Mouse (Mus musculus) layer of hippocampus, adult 2 months (tissue): ENCODE measurements around the gene Creg1. TPM values are rescaled to one million over a fixed set of nuclear protein-coding genes. Genes with fewer than 3 reads are reported as not detected.

ENCODE experiments used
- DNase-seq, 2 experiments: peaks; one replicate each; pipeline ENCODE4 v3.0.0; 2022; ENCODE audit warnings: low spot score in 2 of 2
- H3K27ac ChIP-seq: fragments of 200-600 bp; 2 replicates; pipeline ENCODE4 v1.8.1; 2022
- H3K4me3 ChIP-seq: fragments of 200-600 bp; 2 replicates; pipeline ENCODE4 v1.8.1; 2022; ENCODE audit warnings: mild to moderate bottlenecking
- CTCF ChIP-seq: fragments of 200-600 bp; conservative IDR thresholded peaks from 2 replicates; pipeline ENCODE4 v1.8.1; 2022; ENCODE audit warnings: antibody characterized with exemption, mild to moderate bottlenecking, moderate library complexity
- long read RNA-seq, 2 experiments: library from polyadenylated mRNA; stranded (forward); transcript quantifications; one replicate each; pipeline ENCODE4 v2.0.0; 2021; ENCODE audit warnings: borderline mapping rate in 2 of 2
- total RNA-seq, 2 experiments: library from RNA; stranded (reverse); gene quantifications; 2 replicates each; pipeline ENCODE4 v1.2.3; 2021

The Creg1 gene
- total RNA-seq: 10 to 100 TPM; 23.8 to 26.4 TPM
- long read RNA-seq, experiment 1, transcript Creg1-202 (4 exons, 2,163 nt): major isoform, 31 of 31 reads
- long read RNA-seq, experiment 1, partial matches to known transcripts: 0 of 31 reads
- long read RNA-seq, experiment 1, other reads (novel, unspliced or antisense): 0 of 31 reads
- long read RNA-seq, experiment 2, transcript Creg1-202 (4 exons, 2,163 nt): major isoform, 36 of 41 reads
- long read RNA-seq, experiment 2, partial matches to known transcripts: 1 of 41 reads
- long read RNA-seq, experiment 2, other reads (novel, unspliced or antisense): 4 of 41 reads

GRCm38 (mm10) chr1:165763635-165764372 is at the start of gene Creg1:
Gene Creg1, plus strand, starts transcription at chr1:165763746.
- peak; percentile 92 to 93 for DNase-seq
- peak within 1 kb of the TSS; percentile 91 for H3K4me3 ChIP-seq
- H3K27ac ChIP-seq: peak within 1 kb of the TSS; percentile 87
- TF ChIP-seq CTCF: no peak

DNA sequence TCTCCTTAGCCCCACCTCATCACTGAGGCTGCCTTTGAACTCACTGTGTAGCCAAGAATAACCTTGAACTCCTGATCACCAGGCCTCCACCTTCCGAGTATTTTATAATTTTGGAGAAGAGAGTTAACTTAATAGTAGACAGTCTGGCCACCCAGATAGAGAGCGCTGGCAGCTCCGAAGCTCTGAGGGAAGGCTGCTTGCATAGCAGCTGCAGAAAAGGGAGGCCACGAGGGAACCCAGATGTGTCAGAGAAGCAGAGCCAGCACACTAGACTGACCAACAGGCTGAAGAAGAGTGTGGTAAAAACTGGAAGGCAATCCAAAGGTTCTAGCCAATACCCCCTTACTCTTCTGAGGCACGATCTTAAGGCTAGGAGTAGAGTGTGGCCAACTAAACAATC is 49.7 kb upstream of the Creg1 start:
- DNase-seq: no peak
- no peak overlapping the region for H3K27ac ChIP-seq
- no peak overlapping the region for H3K4me3 ChIP-seq
- no peak for TF ChIP-seq CTCF

DNA sequence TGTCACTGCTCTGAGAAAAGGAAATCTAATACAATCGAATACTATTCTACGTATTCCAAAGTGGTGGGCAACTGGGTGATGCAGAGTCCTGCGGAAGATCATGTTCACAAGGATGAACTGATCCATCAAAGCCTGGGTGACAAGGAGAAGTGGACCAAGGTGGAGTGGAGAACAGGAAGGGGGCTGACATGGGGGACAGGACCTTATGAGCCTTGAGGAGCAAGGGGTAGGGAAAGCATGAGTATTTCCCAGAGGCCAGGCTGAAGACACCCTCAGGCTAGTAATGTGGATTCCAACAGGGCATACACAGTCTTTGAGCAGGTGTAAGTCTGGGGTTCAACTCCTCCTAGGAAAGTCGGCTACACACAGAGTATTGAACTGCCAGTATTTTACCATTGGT is 47.1 kb upstream of the Creg1 start:
- no peak for TF ChIP-seq CTCF
- H3K27ac ChIP-seq: no peak overlapping the region
- H3K4me3 ChIP-seq: no peak overlapping the region
- no peak for DNase-seq

DNA sequence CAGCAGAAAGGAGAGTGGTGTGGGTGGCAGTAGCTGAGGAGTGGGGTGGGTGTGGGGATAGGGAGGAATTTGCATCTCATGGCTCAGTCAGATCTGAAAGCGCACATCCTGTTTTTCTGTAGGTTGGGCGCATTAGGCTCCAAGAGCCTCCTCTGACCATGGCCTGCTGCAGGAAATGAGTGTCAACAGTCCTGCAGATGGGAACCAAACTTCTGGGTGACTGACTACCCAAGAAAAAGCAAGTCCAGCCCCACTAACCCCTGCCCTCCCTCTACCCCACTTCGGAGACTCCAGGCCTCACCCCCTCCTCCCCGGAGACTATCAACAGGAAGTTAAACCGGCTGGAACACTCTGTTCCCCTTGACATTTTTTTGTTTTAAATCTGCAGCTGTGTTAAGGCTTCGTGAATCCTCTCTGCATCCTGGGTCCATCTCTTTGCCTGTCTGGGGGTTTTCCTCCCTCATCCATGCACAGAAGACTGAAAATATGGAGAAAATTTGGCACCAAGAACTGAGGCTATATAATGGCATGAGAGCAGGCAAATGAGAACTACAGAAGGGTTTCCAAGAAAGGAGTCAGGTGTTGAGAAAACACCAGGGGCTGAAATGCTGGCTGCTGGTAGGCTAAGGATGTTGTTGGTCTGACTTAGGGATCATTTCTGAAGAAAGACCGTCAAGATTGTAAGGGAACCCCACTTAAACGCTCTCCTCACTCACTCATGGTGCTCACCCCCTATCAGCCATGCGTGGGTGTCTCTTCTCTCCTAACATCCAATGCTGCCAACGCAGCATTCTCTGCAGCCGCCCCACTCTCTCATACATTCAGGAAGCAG is 45.6 kb upstream of the Creg1 start:
- no peak overlapping the region; the same call in 1 of the 2 replicates for H3K4me3 ChIP-seq
- DNase-seq: no peak
- H3K27ac ChIP-seq: peak overlapping the region; percentile 65
- TF ChIP-seq CTCF: no peak

GRCm38 (mm10) chr1:165718543-165719105 is 44.9 kb upstream of the Creg1 start:
- Histone ChIP-seq H3K27ac (peak overlapping the region; percentile 65; the same call in 1 of the 2 replicates), H3K4me3 (no peak overlapping the region; the same call in 1 of the 2 replicates)
- TF ChIP-seq CTCF: no peak
- no peak for DNase-seq

- no peak for TF ChIP-seq CTCF
- H3K27ac ChIP-seq: no peak overlapping the region
- DNase-seq: no peak
- no peak overlapping the region for H3K4me3 ChIP-seq
These were observed 40.9 kb upstream of the Creg1 start for GRCm38 (mm10) chr1:165722531-165723123.

GRCm38 (mm10) chr1:165724219-165725033 is 39.1 kb upstream of the Creg1 start:
- Histone ChIP-seq H3K4me3 (no peak overlapping the region), H3K27ac (no peak overlapping the region)
- 0 out of 2 replicates have a peak, but pooled peaks have one; percentile 13 for TF ChIP-seq CTCF
- DNase-seq: no peak

GRCm38 (mm10) chr1:165725039-165725644 is 38.4 kb upstream of the Creg1 start:
- H3K4me3 ChIP-seq: no peak overlapping the region
- no peak for TF ChIP-seq CTCF
- no peak overlapping the region for H3K27ac ChIP-seq
- no peak for DNase-seq

DNA sequence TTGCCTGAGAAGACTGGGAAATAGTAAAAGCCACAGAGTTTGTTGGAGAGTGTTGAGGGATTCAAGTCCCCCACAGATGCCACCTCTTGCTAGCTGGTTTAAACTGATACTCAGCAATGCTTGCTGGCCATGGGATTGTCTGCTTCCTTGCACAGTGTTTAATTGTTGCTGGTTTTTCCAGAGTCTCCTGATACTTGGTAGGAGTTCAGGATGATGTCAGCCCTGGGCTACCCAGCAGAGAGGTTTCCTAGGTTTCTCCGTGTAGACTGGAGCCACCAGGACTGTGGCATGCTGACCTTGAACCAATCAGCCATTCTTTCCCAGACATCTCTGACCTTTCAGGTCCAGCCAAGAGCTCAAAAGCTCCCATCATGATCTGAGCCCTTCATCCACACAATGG is 36.6 kb upstream of the Creg1 start:
- H3K27ac ChIP-seq: no peak overlapping the region
- no peak for TF ChIP-seq CTCF
- no peak overlapping the region for H3K4me3 ChIP-seq
- DNase-seq: no peak

- no peak overlapping the region for H3K4me3 ChIP-seq
- no peak for TF ChIP-seq CTCF
- no peak overlapping the region for H3K27ac ChIP-seq
- no peak for DNase-seq
These were observed 35.4 kb upstream of the Creg1 start for GRCm38 (mm10) chr1:165728057-165728639.

DNA sequence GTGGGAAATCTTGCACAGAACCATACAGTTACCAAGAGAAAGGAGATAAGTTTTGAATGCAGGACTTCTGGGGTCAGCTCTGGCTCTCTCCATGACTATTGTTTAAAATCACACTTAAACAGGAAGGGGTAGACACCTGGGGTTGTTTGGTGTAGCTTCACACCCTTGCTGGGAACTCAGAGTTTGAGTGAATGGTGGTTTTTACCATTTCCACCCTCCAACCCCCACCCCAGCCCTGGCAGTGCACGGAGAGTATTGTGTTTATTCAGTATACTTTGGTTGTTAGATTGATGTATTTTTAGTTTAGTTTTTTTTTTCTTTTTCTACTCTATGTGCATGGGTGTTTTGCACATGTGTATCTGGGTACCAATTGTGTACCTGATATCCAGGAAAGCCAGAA is 33.4 kb upstream of the Creg1 start:
- no peak for TF ChIP-seq CTCF
- H3K4me3 ChIP-seq: no peak overlapping the region
- no peak for DNase-seq
- H3K27ac ChIP-seq: no peak overlapping the region
